Mouse (Mus musculus) kidney, embryonic 14.5 days (tissue): ENCODE measurements around the gene Tomt. TPM values are rescaled to one million over a fixed set of nuclear protein-coding genes. Genes with fewer than 3 reads are reported as not detected.

Source experiments
- ATAC-seq: fragments of 200-750 bp; cut with Nextera tagmentation; 2 replicates; pipeline ENCODE4 v1.8.0; 2017; ENCODE audit warnings: moderate number of reproducible peaks, mild to moderate bottlenecking, moderate TSS enrichment, moderate library complexity; ENCODE audit not compliant: low FRiP score, low TSS enrichment
- H3K27ac ChIP-seq: fragments of 300-500 bp; sonication (generic); 2 replicates; pipeline ENCODE4 v1.5.1; 2014; ENCODE audit warnings: low read depth, mild to moderate bottlenecking, low read length, moderate library complexity, mixed read lengths
- H3K27me3 ChIP-seq: fragments of 300-500 bp; sonication (generic); 2 replicates; pipeline ENCODE4 v1.6.1; 2014; ENCODE audit warnings: mild to moderate bottlenecking, low read length; ENCODE audit not compliant: control insufficient read depth, insufficient read depth
- H3K36me3 ChIP-seq: fragments of 300-500 bp; sonication (generic); 2 replicates; pipeline ENCODE4 v1.6.1; 2014; ENCODE audit warnings: low read length, mixed read lengths; ENCODE audit not compliant: control insufficient read depth, insufficient read depth
- H3K4me1 ChIP-seq: fragments of 300-500 bp; sonication (generic); 2 replicates; pipeline ENCODE4 v1.6.1; 2014; ENCODE audit warnings: low read length, mixed read lengths; ENCODE audit not compliant: control insufficient read depth, insufficient read depth
- H3K4me2 ChIP-seq: fragments of 300-500 bp; sonication (generic); replicated peaks from 2 replicates; pipeline ENCODE4 v1.6.1; 2014; ENCODE audit warnings: low read depth, mild to moderate bottlenecking, low read length
- H3K4me3 ChIP-seq: fragments of 300-500 bp; sonication (generic); 2 replicates; pipeline ENCODE4 v1.5.1; 2014; ENCODE audit warnings: mild to moderate bottlenecking, low read length
- H3K9ac ChIP-seq: fragments of 300-500 bp; sonication (generic); 2 replicates; pipeline ENCODE4 v1.6.1; 2014; ENCODE audit warnings: low read depth, mild to moderate bottlenecking, low read length, moderate library complexity
- H3K9me3 ChIP-seq: fragments of 300-500 bp; sonication (generic); 2 replicates; pipeline ENCODE4 v1.6.1; 2016; ENCODE audit warnings: low read length; ENCODE audit not compliant: control insufficient read depth
- WGBS: fragments of 180-500 bp; shearing (Covaris S2); extraction: QIAGEN DNeasy Blood & Tissue Kit; methylation state at CpG from one replicate; pipeline ENCODE4 v1.1.7; 2014; 5-methylcytosine and 5-hydroxymethylcytosine counted together
- polyA plus RNA-seq: library from polyadenylated mRNA; unstranded; fragments of >200 nt; fragmentation: Nextera tagmentation; extraction: Ambion mirVana; gene quantifications from 2 replicates; pipeline ENCODE4 v1.2.1, GENCODE M21; 2014

Gene Tomt
- polyA plus RNA-seq, 1 experiment from 2014 or later: 0.27 TPM

DNA sequence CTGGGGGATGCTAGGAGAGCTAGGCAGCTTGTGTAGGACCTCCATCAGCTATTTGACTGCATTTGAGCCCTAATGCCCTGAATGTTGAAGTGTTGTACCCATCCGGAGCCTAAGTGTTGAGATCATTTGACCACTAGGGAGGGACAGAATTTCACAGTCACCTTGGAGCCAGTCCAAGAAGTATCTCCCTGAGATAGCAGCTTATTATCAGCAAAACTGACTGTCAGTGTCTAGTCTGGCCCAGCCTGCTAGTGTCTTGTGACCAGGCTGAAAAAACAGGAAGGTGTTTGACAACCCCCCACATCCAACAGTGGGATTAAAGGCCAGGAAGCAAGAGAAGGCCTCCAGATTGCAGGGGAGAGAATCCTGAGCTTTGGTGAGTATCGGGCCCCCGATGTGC lies 34.9 kb downstream of the Tomt start:
- Histone ChIP-seq H3K9ac (no peak overlapping the region), H3K27ac (peak overlapping the region; percentile 37; the same call in 1 of the 2 replicates), H3K4me1 (peaks cover 5% of the 10 kb centered on the region; the same call in 1 of the 2 replicates), H3K9me3 (no peaks in the 10 kb centered on the region), H3K4me2 (no peak overlapping the region), H3K4me3 (no peak overlapping the region), H3K27me3 (no peaks in the 10 kb centered on the region), H3K36me3 (no peaks in the 10 kb centered on the region)
- WGBS: 78% methylated on average over 3 of the region's 3 CpGs
- ATAC-seq: no peak

GRCm38 (mm10) chr7:101870629-101871028 lies 35.5 kb downstream of the Tomt start, which contains the start of gene Folr1:
Gene Folr1 (minus strand): TSS chr7:101870788.
- Histone ChIP-seq H3K27me3 (no peaks in the 10 kb centered on the region), H3K36me3 (no peaks in the 10 kb centered on the region), H3K4me3 (peak within 1 kb of the TSS; percentile 12; the same call in 1 of the 2 replicates), H3K9ac (peak within 1 kb of the TSS; percentile 18; the same call in 1 of the 2 replicates), H3K9me3 (no peaks in the 10 kb centered on the region), H3K27ac (peak within 1 kb of the TSS; percentile 37; the same call in 1 of the 2 replicates), H3K4me2 (peak within 1 kb of the TSS; percentile 15; the same call in 1 of the 2 replicates), H3K4me1 (peaks cover 5% of the 10 kb centered on the region; the same call in 1 of the 2 replicates)
- WGBS: 29% methylated on average over 2 of the region's 2 CpGs
- 0 out of 2 replicates have a peak, but pooled peaks have one; percentile 34 for ATAC-seq

- Histone ChIP-seq H3K9ac (no peak overlapping the region), H3K27ac (peak overlapping the region; percentile 24; the same call in 1 of the 2 replicates), H3K9me3 (no peaks in the 10 kb centered on the region), H3K36me3 (no peaks in the 10 kb centered on the region), H3K4me2 (peak overlapping the region; percentile 12; the same call in 1 of the 2 replicates), H3K4me3 (no peak overlapping the region), H3K4me1 (peaks cover 5% of the 10 kb centered on the region; the same call in 1 of the 2 replicates), H3K27me3 (no peaks in the 10 kb centered on the region)
- ATAC-seq: no peak
- WGBS: 76% methylated on average over 7 of the region's 7 CpGs
Measured at GRCm38 (mm10) chr7:101869163-101869500, 37.0 kb downstream of the Tomt start.

- no peak overlapping the region for H3K9ac ChIP-seq
- H3K4me3 ChIP-seq: no peak overlapping the region
- peak overlapping the region; percentile 12; the same call in 1 of the 2 replicates for H3K4me2 ChIP-seq
- H3K27me3 ChIP-seq: no peaks in the 10 kb centered on the region
- H3K36me3 ChIP-seq: no peaks in the 10 kb centered on the region
- H3K9me3 ChIP-seq: no peaks in the 10 kb centered on the region
- ATAC-seq: peak; percentile 56; the same call in 1 of the 2 replicates
- peak overlapping the region; percentile 24; the same call in 1 of the 2 replicates for H3K27ac ChIP-seq
- peaks cover 5% of the 10 kb centered on the region; the same call in 1 of the 2 replicates for H3K4me1 ChIP-seq
- WGBS: 47% methylated on average over 13 of the region's 13 CpGs
Measured at GRCm38 (mm10) chr7:101868241-101869162, 37.7 kb downstream of the Tomt start.

DNA sequence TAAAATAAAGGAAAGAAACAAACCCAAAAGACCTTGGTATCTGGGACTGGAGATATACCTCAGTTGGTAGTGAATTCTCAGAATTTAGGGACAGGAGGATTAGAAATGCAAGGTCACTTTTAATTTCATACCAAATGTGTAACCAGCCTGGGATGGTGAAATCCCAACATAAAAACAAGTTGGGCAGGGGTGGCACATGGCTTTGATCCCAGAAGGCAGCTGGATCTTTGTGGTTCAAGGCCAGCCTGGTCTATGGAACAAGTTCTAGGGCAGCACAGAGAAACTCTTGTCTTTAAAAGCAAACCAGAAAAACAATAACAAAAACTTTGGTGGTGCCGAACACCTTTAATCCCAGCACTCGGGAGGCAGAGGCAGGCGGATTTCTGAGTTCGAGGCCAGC lies 38.7 kb downstream of the Tomt start:
- no peak overlapping the region for H3K27ac ChIP-seq
- no peak overlapping the region for H3K9ac ChIP-seq
- H3K27me3 ChIP-seq: no peaks in the 10 kb centered on the region
- no peak overlapping the region for H3K4me3 ChIP-seq
- peaks cover 5% of the 10 kb centered on the region; the same call in 1 of the 2 replicates for H3K4me1 ChIP-seq
- no peaks in the 10 kb centered on the region for H3K36me3 ChIP-seq
- ATAC-seq: no peak
- no peaks in the 10 kb centered on the region for H3K9me3 ChIP-seq
- 100% methylated on average over 4 of the region's 4 CpGs for WGBS
- no peak overlapping the region for H3K4me2 ChIP-seq

- Histone ChIP-seq H3K9ac (no peak overlapping the region), H3K4me1 (peaks cover 5% of the 10 kb centered on the region; the same call in 1 of the 2 replicates), H3K27me3 (no peaks in the 10 kb centered on the region), H3K4me2 (no peak overlapping the region), H3K36me3 (no peaks in the 10 kb centered on the region), H3K27ac (no peak overlapping the region), H3K9me3 (no peaks in the 10 kb centered on the region), H3K4me3 (no peak overlapping the region)
- 83% methylated on average over 11 of the region's 11 CpGs for whole genome bisulfite sequencing
- ATAC-seq: no peak
Measured at GRCm38 (mm10) chr7:101866491-101867265, 39.5 kb downstream of the Tomt start.

GRCm38 (mm10) chr7:101863415-101863814 lies 42.7 kb downstream of the Tomt start, which contains the start of gene Anapc15:
Gene Anapc15 (plus strand): TSS chr7:101863715.
- Histone ChIP-seq H3K27me3 (no peaks in the 10 kb centered on the region), H3K4me3 (no peak within 1 kb of the TSS), H3K4me2 (no peak within 1 kb of the TSS), H3K9ac (no peak within 1 kb of the TSS), H3K9me3 (no peaks in the 10 kb centered on the region), H3K36me3 (no peaks in the 10 kb centered on the region), H3K4me1 (peaks cover 5% of the 10 kb centered on the region; the same call in 1 of the 2 replicates), H3K27ac (no peak within 1 kb of the TSS)
- ATAC-seq: no peak
- 66% methylated on average over 3 of the region's 3 CpGs for WGBS

- no peaks in the 10 kb centered on the region for H3K4me1 ChIP-seq
- ATAC-seq: no peak
- no peak overlapping the region for H3K9ac ChIP-seq
- H3K4me3 ChIP-seq: no peak overlapping the region
- no peaks in the 10 kb centered on the region for H3K27me3 ChIP-seq
- no peak overlapping the region for H3K27ac ChIP-seq
- H3K36me3 ChIP-seq: no peaks in the 10 kb centered on the region
- WGBS: 74% methylated on average over 3 of the region's 3 CpGs
- H3K4me2 ChIP-seq: no peak overlapping the region
- no peaks in the 10 kb centered on the region for H3K9me3 ChIP-seq
Measured at GRCm38 (mm10) chr7:101862291-101862690, 43.9 kb downstream of the Tomt start.
